Mouse (Mus musculus): ENCODE results near the gene Usp54.

Usp54 gene

GRCm38 (mm10) chr14:20499982-20500381 is 140.9 kb downstream of the Usp54 start:
- no peak for DNase-seq (ENCODE audit: low spot score in 2 of 2)

All from spleen, postnatal 4 days (tissue).